ENCODE assay signal across 11 mouse cellular contexts in the genomic region with DNA sequence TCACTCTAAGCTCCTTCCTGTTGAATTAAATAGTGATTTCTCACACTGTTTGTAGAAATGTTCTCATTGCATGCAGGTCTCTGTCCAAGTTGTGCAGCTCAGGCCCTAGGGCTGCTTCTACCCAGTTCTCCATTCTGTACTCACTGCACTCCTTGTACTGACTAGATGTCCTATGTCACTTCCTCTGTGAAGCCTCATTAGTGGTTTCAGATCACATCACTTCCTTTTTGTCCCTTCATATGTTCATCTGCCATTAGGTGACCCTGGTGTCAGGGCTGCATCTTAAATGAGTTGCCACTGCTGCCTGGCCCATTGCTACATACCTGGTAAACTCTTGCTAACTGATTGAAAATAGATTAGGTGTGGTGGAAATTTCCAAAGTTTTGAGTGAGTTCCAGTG.
"Had no signal": no experiment of that assay in that cellular context is flagged by ENCODE, and none has a peak within 500 bp of the region (broad histone marks: within the 10 kb centered on the region; RNA-seq: fewer than 3 reads in every experiment).

No protein-coding gene starts in this region.

- H3K4me2 ChIP-seq: limb, embryonic 15.5 days; liver, embryonic 13.5 days; neural tube, embryonic 12.5 days had no signal

- H3K4me3 ChIP-seq: limb, embryonic 15.5 days; liver, embryonic 13.5 days; megakaryocyte, embryonic 14.5 days; neural tube, embryonic 12.5 days had no signal

- H3K4me1 ChIP-seq: limb, embryonic 15.5 days; liver, embryonic 13.5 days; neural tube, embryonic 12.5 days had no signal

- H3K36me3 ChIP-seq: limb, embryonic 15.5 days; liver, embryonic 13.5 days; neural tube, embryonic 12.5 days had no signal

- H3K9me3 ChIP-seq: limb, embryonic 15.5 days; liver, embryonic 13.5 days; megakaryocyte, embryonic 14.5 days; neural tube, embryonic 12.5 days had no signal

- H3K27ac ChIP-seq: limb, embryonic 15.5 days; liver, embryonic 13.5 days; neural tube, embryonic 12.5 days had no signal

- DNase-seq: kidney, adult 11 months; layer of hippocampus, adult 9-11 months; layer of hippocampus, postnatal 36 days; liver, embryonic 13.5 days; lung, adult 18-20 months; midbrain, embryonic 14.5 days; right cerebral cortex, adult 18-20 months; thymus, postnatal 36 days had no signal

- H3K9ac ChIP-seq: limb, embryonic 15.5 days; liver, embryonic 13.5 days; neural tube, embryonic 12.5 days had no signal

- H3K27me3 ChIP-seq: limb, embryonic 15.5 days; liver, embryonic 13.5 days; megakaryocyte, embryonic 14.5 days; neural tube, embryonic 12.5 days had no signal
